Mouse (Mus musculus): Measurements from ENCODE around the gene Ccr8.

DNA sequence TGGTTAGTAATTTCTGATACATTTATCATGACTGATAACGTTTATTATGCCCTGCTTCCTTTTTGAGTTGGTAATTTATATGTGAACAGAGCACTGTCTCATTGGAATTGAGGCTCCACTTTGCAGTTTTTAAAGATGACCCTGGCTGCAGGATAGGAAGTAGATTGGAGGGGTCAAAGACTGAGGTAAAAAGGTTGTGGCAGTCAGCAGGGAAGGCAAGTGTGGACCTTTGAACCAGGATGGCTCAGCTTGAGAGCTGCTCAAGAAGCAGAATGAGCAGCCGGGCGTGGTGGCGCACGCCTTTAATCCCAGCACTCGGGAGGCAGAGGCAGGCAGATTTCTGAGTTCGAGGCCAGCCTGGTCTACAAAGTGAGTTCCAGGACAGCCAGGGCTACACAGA is 21.5 kb downstream of the Ccr8 start:
- no peak for TF ChIP-seq GATA1 (IDR thresholded peaks at IDR 0.05; ENCODE audit: borderline replicate concordance, low read length)
- TF ChIP-seq FLI1 (IDR thresholded peaks at IDR 0.05; ENCODE audit: low read length), result no peak

Data from megakaryocyte, embryonic 14.5 days (primary cell).